Mouse (Mus musculus): Measurements from ENCODE around the gene Klhl2. TPM values are rescaled to one million over a fixed set of nuclear protein-coding genes. Genes with fewer than 3 reads are reported as not detected.

Klhl2 gene
- polyA plus RNA-seq, 1 experiment from 2014 or later: 37.4 TPM

- Histone ChIP-seq H3K36me3 (peaks cover 43% of the 10 kb centered on the region), H3K4me2 (no peak overlapping the region), H3K4me1 (peaks cover 47% of the 10 kb centered on the region), H3K9me3 (replicated peaks) (no peaks in the 10 kb centered on the region), H3K4me3 (replicated peaks) (no peak overlapping the region), H3K27ac (replicated peaks) (no peak overlapping the region), H3K9ac (replicated peaks) (no peak overlapping the region), H3K27me3 (replicated peaks) (no peaks in the 10 kb centered on the region)
- no peak for ATAC-seq (ENCODE audit: low FRiP score)
- 93% methylated on average over 7 of the region's 7 CpGs for WGBS
Observed at GRCm38 (mm10) chr8:64728156-64728555, 121.7 kb downstream of the Klhl2 start.

- no peaks in the 10 kb centered on the region for H3K27me3 ChIP-seq (replicated peaks)
- H3K4me2 ChIP-seq: no peak overlapping the region
- no peak overlapping the region for H3K9ac ChIP-seq (replicated peaks)
- H3K36me3 ChIP-seq: peaks cover 55% of the 10 kb centered on the region
- no peak overlapping the region for H3K27ac ChIP-seq (replicated peaks)
- ATAC-seq (ENCODE audit: low FRiP score): no peak
- 91% methylated on average over 4 of the region's 4 CpGs for WGBS
- H3K4me3 ChIP-seq (replicated peaks): no peak overlapping the region
- peaks cover 40% of the 10 kb centered on the region for H3K4me1 ChIP-seq
- H3K9me3 ChIP-seq (replicated peaks): no peaks in the 10 kb centered on the region
Observed at GRCm38 (mm10) chr8:64726190-64726695, 123.6 kb downstream of the Klhl2 start.

- Histone ChIP-seq H3K4me1 (peaks cover 10% of the 10 kb centered on the region), H3K36me3 (peaks cover 73% of the 10 kb centered on the region), H3K4me3 (replicated peaks) (no peak overlapping the region), H3K4me2 (no peak overlapping the region), H3K27me3 (replicated peaks) (no peaks in the 10 kb centered on the region), H3K9ac (replicated peaks) (no peak overlapping the region), H3K27ac (replicated peaks) (no peak overlapping the region), H3K9me3 (replicated peaks) (no peaks in the 10 kb centered on the region)
- ATAC-seq (ENCODE audit: low FRiP score): no peak
- 90% methylated on average over 2 of the region's 2 CpGs for WGBS
Observed at GRCm38 (mm10) chr8:64723206-64723605, 126.6 kb downstream of the Klhl2 start.

GRCm38 (mm10) chr8:64717868-64718267, 131.9 kb downstream of the Klhl2 start:
- H3K36me3 ChIP-seq: peaks cover 65% of the 10 kb centered on the region
- H3K4me1 ChIP-seq: no peaks in the 10 kb centered on the region
- no peak overlapping the region for H3K4me3 ChIP-seq (replicated peaks)
- no peak overlapping the region for H3K4me2 ChIP-seq
- H3K27me3 ChIP-seq (replicated peaks): no peaks in the 10 kb centered on the region
- H3K9ac ChIP-seq (replicated peaks): no peak overlapping the region
- no peak overlapping the region for H3K27ac ChIP-seq (replicated peaks)
- WGBS: 85% methylated on average over 7 of the region's 7 CpGs
- no peaks in the 10 kb centered on the region for H3K9me3 ChIP-seq (replicated peaks)
- no peak for ATAC-seq (ENCODE audit: low FRiP score)

GRCm38 (mm10) chr8:64712499-64712898, 137.3 kb downstream of the Klhl2 start:
- no peak overlapping the region for H3K4me2 ChIP-seq
- H3K27ac ChIP-seq (replicated peaks): no peak overlapping the region
- no peak overlapping the region for H3K4me3 ChIP-seq (replicated peaks)
- H3K27me3 ChIP-seq (replicated peaks): no peaks in the 10 kb centered on the region
- WGBS: 92% methylated on average over 7 of the region's 7 CpGs
- peaks cover 20% of the 10 kb centered on the region for H3K36me3 ChIP-seq
- H3K4me1 ChIP-seq: no peaks in the 10 kb centered on the region
- no peak for ATAC-seq (ENCODE audit: low FRiP score)
- H3K9ac ChIP-seq (replicated peaks): no peak overlapping the region
- H3K9me3 ChIP-seq (replicated peaks): no peaks in the 10 kb centered on the region

GRCm38 (mm10) chr8:64711544-64711943, 138.3 kb downstream of the Klhl2 start:
- no peak for ATAC-seq (ENCODE audit: low FRiP score)

GRCm38 (mm10) chr8:64707481-64707880, 142.3 kb downstream of the Klhl2 start:
- H3K9ac ChIP-seq (replicated peaks): no peak overlapping the region
- no peaks in the 10 kb centered on the region for H3K36me3 ChIP-seq
- no peak overlapping the region for H3K4me3 ChIP-seq (replicated peaks)
- no peak overlapping the region for H3K27ac ChIP-seq (replicated peaks)
- H3K4me2 ChIP-seq: no peak overlapping the region
- ATAC-seq (ENCODE audit: low FRiP score): no peak
- no peaks in the 10 kb centered on the region for H3K27me3 ChIP-seq (replicated peaks)
- no peaks in the 10 kb centered on the region for H3K4me1 ChIP-seq
- no peaks in the 10 kb centered on the region for H3K9me3 ChIP-seq (replicated peaks)

More at GRCm38 (mm10) chr8:64711544-64711943, 138.3 kb downstream of the Klhl2 start:
- H3K4me1 ChIP-seq: no peaks in the 10 kb centered on the region
- H3K27me3 ChIP-seq (replicated peaks): no peaks in the 10 kb centered on the region
- H3K9ac ChIP-seq (replicated peaks): no peak overlapping the region
- H3K4me3 ChIP-seq (replicated peaks): no peak overlapping the region
- no peak overlapping the region for H3K27ac ChIP-seq (replicated peaks)
- 54% methylated on average over 1 of the region's 1 CpGs for WGBS
- H3K36me3 ChIP-seq: peaks cover 13% of the 10 kb centered on the region
- H3K4me2 ChIP-seq: no peak overlapping the region
- no peaks in the 10 kb centered on the region for H3K9me3 ChIP-seq (replicated peaks)

- Histone ChIP-seq H3K4me2 (no peak overlapping the region), H3K9ac (replicated peaks) (no peak overlapping the region), H3K4me3 (replicated peaks) (no peak overlapping the region), H3K36me3 (no peaks in the 10 kb centered on the region), H3K27ac (replicated peaks) (no peak overlapping the region), H3K9me3 (replicated peaks) (no peaks in the 10 kb centered on the region), H3K4me1 (no peaks in the 10 kb centered on the region), H3K27me3 (replicated peaks) (no peaks in the 10 kb centered on the region)
- ATAC-seq (ENCODE audit: low FRiP score): no peak
- WGBS: 87% methylated on average over 1 of the region's 1 CpGs
Observed at GRCm38 (mm10) chr8:64703191-64703590, 146.6 kb downstream of the Klhl2 start.

- Histone ChIP-seq H3K27ac (replicated peaks) (peak within 1 kb of the TSS; percentile 92), H3K9ac (replicated peaks) (peak within 1 kb of the TSS; percentile 91)
- WGBS: under 1% methylated on average over 54 of the region's 54 CpGs
Observed at GRCm38 (mm10) chr8:64692651-64693201, 157.1 kb downstream of the Klhl2 start, which contains the start of gene Cpe. Gene Cpe (minus strand): TSS chr8:64693054.

GRCm38 (mm10) chr8:64691591-64692401, 158.0 kb downstream of the Klhl2 start:
- peak; percentile 12; the same call in 1 of the 2 replicates for ATAC-seq (ENCODE audit: low FRiP score)
- peak overlapping the region; percentile 92 for H3K27ac ChIP-seq (replicated peaks)
- H3K4me3 ChIP-seq (replicated peaks): peak overlapping the region; percentile 57
- H3K27me3 ChIP-seq (replicated peaks): no peaks in the 10 kb centered on the region
- H3K9me3 ChIP-seq (replicated peaks): no peaks in the 10 kb centered on the region
- peak overlapping the region; percentile 65 for H3K4me2 ChIP-seq
- WGBS: 8% methylated on average over 16 of the region's 16 CpGs
- peak overlapping the region; percentile 91 for H3K9ac ChIP-seq (replicated peaks)
- H3K36me3 ChIP-seq: no peaks in the 10 kb centered on the region
- H3K4me1 ChIP-seq: peaks cover 25% of the 10 kb centered on the region

More at GRCm38 (mm10) chr8:64692651-64693201, 157.1 kb downstream of the Klhl2 start, which contains the start of gene Cpe:
- no peaks in the 10 kb centered on the region for H3K9me3 ChIP-seq (replicated peaks)
- no peaks in the 10 kb centered on the region for H3K27me3 ChIP-seq (replicated peaks)
- ATAC-seq (ENCODE audit: low FRiP score): peak; percentile 97
- H3K4me1 ChIP-seq: peaks cover 22% of the 10 kb centered on the region
- H3K36me3 ChIP-seq: no peaks in the 10 kb centered on the region
- H3K4me2 ChIP-seq: peak within 1 kb of the TSS; percentile 65
- H3K4me3 ChIP-seq (replicated peaks): peak within 1 kb of the TSS; percentile 57

GRCm38 (mm10) chr8:64690845-64691244, 159.0 kb downstream of the Klhl2 start:
- no peaks in the 10 kb centered on the region for H3K9me3 ChIP-seq (replicated peaks)
- H3K27me3 ChIP-seq (replicated peaks): no peaks in the 10 kb centered on the region
- H3K4me1 ChIP-seq: peaks cover 25% of the 10 kb centered on the region
- H3K27ac ChIP-seq (replicated peaks): 0 out of 2 replicates have a peak overlapping the region, but pooled peaks have one; percentile 46
- WGBS: 62% methylated on average over 6 of the region's 6 CpGs
- peak overlapping the region; percentile 57 for H3K4me3 ChIP-seq (replicated peaks)
- H3K4me2 ChIP-seq: peak overlapping the region; percentile 65
- ATAC-seq (ENCODE audit: low FRiP score): no peak
- no peaks in the 10 kb centered on the region for H3K36me3 ChIP-seq
- H3K9ac ChIP-seq (replicated peaks): peak overlapping the region; percentile 91; the same call in 1 of the 2 replicates

- H3K27ac ChIP-seq (replicated peaks): no peak overlapping the region
- peak overlapping the region; percentile 65 for H3K4me2 ChIP-seq
- no peak for ATAC-seq (ENCODE audit: low FRiP score)
- no peak overlapping the region for H3K9ac ChIP-seq (replicated peaks)
- peak overlapping the region; percentile 57 for H3K4me3 ChIP-seq (replicated peaks)
- H3K27me3 ChIP-seq (replicated peaks): no peaks in the 10 kb centered on the region
- H3K4me1 ChIP-seq: peaks cover 25% of the 10 kb centered on the region
- H3K9me3 ChIP-seq (replicated peaks): no peaks in the 10 kb centered on the region
- H3K36me3 ChIP-seq: no peaks in the 10 kb centered on the region
- 67% methylated on average over 6 of the region's 6 CpGs for WGBS
Observed at GRCm38 (mm10) chr8:64690306-64690705, 159.5 kb downstream of the Klhl2 start.
